Mouse (Mus musculus): ENCODE measurements around the gene Trp53tg5. TPM values are rescaled to one million over a fixed set of nuclear protein-coding genes. Genes with fewer than 3 reads are reported as not detected.
A peak's percentile ranks its signal among the peaks of the same experiment; 100 is the strongest.

Gene Trp53tg5
- polyA plus RNA-seq, 1 experiment from 2014 or later, result not detected

- no peak for ATAC-seq (ENCODE audit: low read depth)
- H3K9ac ChIP-seq (ENCODE audit: low read depth, low read length), result no peak overlapping the region
- H3K4me2 ChIP-seq (ENCODE audit: low read depth, low read length), result no peak overlapping the region
- no peak overlapping the region for H3K27ac ChIP-seq (ENCODE audit: low read length)
- peaks cover under 1% of the 10 kb centered on the region; the same call in 1 of the 2 replicates for H3K27me3 ChIP-seq (ENCODE audit: control insufficient read depth, insufficient read depth, low read depth, low read length)
- H3K9me3 ChIP-seq (replicated peaks; ENCODE audit: control insufficient read depth, low read length), result no peaks in the 10 kb centered on the region
- no peaks in the 10 kb centered on the region for H3K36me3 ChIP-seq (ENCODE audit: control insufficient read depth, insufficient read depth)
- H3K4me3 ChIP-seq (ENCODE audit: low read depth, low read length), result no peak overlapping the region
- 56% methylated on average over 5 of the region's 5 CpGs for WGBS (ENCODE audit: insufficient replicate concordance)
- H3K4me1 ChIP-seq (ENCODE audit: control insufficient read depth, low read depth, low read length), result no peaks in the 10 kb centered on the region; the same call in 1 of the 2 replicates
Observed at GRCm38 (mm10) chr2:164448921-164449320, 24.6 kb downstream of the Trp53tg5 start.

DNA sequence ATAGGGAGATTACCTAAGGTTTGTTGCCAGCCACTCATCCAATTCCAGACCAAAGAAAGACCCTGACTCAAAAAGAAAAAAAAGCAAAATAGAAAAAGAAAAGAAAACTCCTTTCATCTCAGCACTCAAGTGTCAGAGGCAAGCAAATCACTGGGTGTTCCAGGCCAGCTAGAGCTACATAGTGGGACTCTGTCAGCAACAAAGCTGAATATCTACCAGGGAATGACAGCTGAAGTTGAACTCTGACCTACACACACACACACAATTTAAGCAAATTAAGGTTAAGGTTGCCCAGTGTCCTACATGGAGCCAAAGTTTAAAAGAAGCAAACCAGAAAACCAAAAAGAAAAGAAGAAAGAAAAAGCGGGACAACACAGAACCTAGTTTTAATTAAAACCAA lies 25.4 kb downstream of the Trp53tg5 start:
- ATAC-seq (ENCODE audit: low read depth), result no peak
- no peak overlapping the region for H3K27ac ChIP-seq (ENCODE audit: low read length)

DNA sequence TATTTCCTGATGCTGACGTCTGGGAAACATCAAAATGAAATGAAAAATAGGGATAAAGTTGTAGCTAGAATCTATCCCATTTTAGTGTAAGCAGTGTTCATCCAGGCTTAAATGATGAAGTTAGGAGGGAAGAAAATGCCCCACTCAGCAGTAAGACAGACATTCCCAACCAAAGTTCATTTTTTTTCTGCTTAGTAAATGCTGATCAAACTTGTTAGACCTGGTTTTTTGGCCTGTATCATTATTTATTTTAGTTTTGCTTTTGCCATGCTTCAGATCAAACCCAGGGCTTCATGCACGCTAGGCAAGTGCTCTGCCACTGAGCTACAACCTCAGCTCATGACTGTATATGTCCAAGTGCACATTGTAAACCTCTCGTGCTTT lies 27.4 kb downstream of the Trp53tg5 start:
- H3K36me3 ChIP-seq (ENCODE audit: control insufficient read depth, insufficient read depth), result no peaks in the 10 kb centered on the region
- ATAC-seq (ENCODE audit: low read depth), result no peak
- no peak overlapping the region for H3K9ac ChIP-seq (ENCODE audit: low read depth, low read length)
- H3K4me2 ChIP-seq (ENCODE audit: low read depth, low read length), result no peak overlapping the region
- no peak overlapping the region for H3K27ac ChIP-seq (ENCODE audit: low read length)
- peaks cover 21% of the 10 kb centered on the region for H3K27me3 ChIP-seq (ENCODE audit: control insufficient read depth, insufficient read depth, low read depth, low read length)
- WGBS (ENCODE audit: insufficient replicate concordance), result 37% methylated on average over 3 of the region's 3 CpGs
- no peaks in the 10 kb centered on the region; the same call in none of the 2 replicates for H3K4me1 ChIP-seq (ENCODE audit: control insufficient read depth, low read depth, low read length)
- H3K9me3 ChIP-seq (replicated peaks; ENCODE audit: control insufficient read depth, low read length), result no peaks in the 10 kb centered on the region
- H3K4me3 ChIP-seq (ENCODE audit: low read depth, low read length), result no peak overlapping the region

More for the DNA sequence above, 25.4 kb downstream of the Trp53tg5 start:
- Histone ChIP-seq H3K4me3 (ENCODE audit: low read depth, low read length) (no peak overlapping the region), H3K27me3 (ENCODE audit: control insufficient read depth, insufficient read depth, low read depth, low read length) (peaks cover 8% of the 10 kb centered on the region), H3K9ac (ENCODE audit: low read depth, low read length) (no peak overlapping the region), H3K36me3 (ENCODE audit: control insufficient read depth, insufficient read depth) (no peaks in the 10 kb centered on the region), H3K4me2 (ENCODE audit: low read depth, low read length) (no peak overlapping the region), H3K9me3 (replicated peaks; ENCODE audit: control insufficient read depth, low read length) (no peaks in the 10 kb centered on the region), H3K4me1 (ENCODE audit: control insufficient read depth, low read depth, low read length) (no peaks in the 10 kb centered on the region; the same call in none of the 2 replicates)
- WGBS (ENCODE audit: insufficient replicate concordance), result 58% methylated on average over 1 of the region's 1 CpGs

- H3K9me3 ChIP-seq (replicated peaks; ENCODE audit: control insufficient read depth, low read length), result no peaks in the 10 kb centered on the region
Observed at GRCm38 (mm10) chr2:164445399-164446085, 28.0 kb downstream of the Trp53tg5 start.

GRCm38 (mm10) chr2:164444701-164445100 lies 28.8 kb downstream of the Trp53tg5 start:
- Histone ChIP-seq H3K27ac (ENCODE audit: low read length) (no peak overlapping the region), H3K4me2 (ENCODE audit: low read depth, low read length) (no peak overlapping the region)

More at GRCm38 (mm10) chr2:164445399-164446085, 28.0 kb downstream of the Trp53tg5 start:
- no peaks in the 10 kb centered on the region for H3K36me3 ChIP-seq (ENCODE audit: control insufficient read depth, insufficient read depth)
- H3K4me3 ChIP-seq (ENCODE audit: low read depth, low read length), result no peak overlapping the region
- H3K4me2 ChIP-seq (ENCODE audit: low read depth, low read length), result no peak overlapping the region
- peaks cover 21% of the 10 kb centered on the region for H3K27me3 ChIP-seq (ENCODE audit: control insufficient read depth, insufficient read depth, low read depth, low read length)
- H3K27ac ChIP-seq (ENCODE audit: low read length), result 0 out of 2 replicates have a peak overlapping the region, but pooled peaks have one; percentile 14
- ATAC-seq (ENCODE audit: low read depth), result no peak
- no peak overlapping the region for H3K9ac ChIP-seq (ENCODE audit: low read depth, low read length)
- 41% methylated on average over 3 of the region's 3 CpGs for WGBS (ENCODE audit: insufficient replicate concordance)
- no peaks in the 10 kb centered on the region; the same call in none of the 2 replicates for H3K4me1 ChIP-seq (ENCODE audit: control insufficient read depth, low read depth, low read length)

GRCm38 (mm10) chr2:164443460-164444000 lies 30.0 kb downstream of the Trp53tg5 start, which contains the start of gene Sdc4:
Sdc4 (minus strand) TSS chr2:164443887.
- Histone ChIP-seq H3K27ac (ENCODE audit: low read length) (peak within 1 kb of the TSS; percentile 18; the same call in 1 of the 2 replicates), H3K4me3 (ENCODE audit: low read depth, low read length) (peak within 1 kb of the TSS; percentile 57), H3K36me3 (ENCODE audit: control insufficient read depth, insufficient read depth) (no peaks in the 10 kb centered on the region), H3K4me1 (ENCODE audit: control insufficient read depth, low read depth, low read length) (no peaks in the 10 kb centered on the region; the same call in none of the 2 replicates), H3K9me3 (replicated peaks; ENCODE audit: control insufficient read depth, low read length) (no peaks in the 10 kb centered on the region), H3K4me2 (ENCODE audit: low read depth, low read length) (peak within 1 kb of the TSS; percentile 52), H3K9ac (ENCODE audit: low read depth, low read length) (peak within 1 kb of the TSS; percentile 54), H3K27me3 (ENCODE audit: control insufficient read depth, insufficient read depth, low read depth, low read length) (peaks cover 21% of the 10 kb centered on the region)
- no peak for ATAC-seq (ENCODE audit: low read depth)
- WGBS (ENCODE audit: insufficient replicate concordance), result 10% methylated on average over 18 of the region's 18 CpGs

More at GRCm38 (mm10) chr2:164444701-164445100, 28.8 kb downstream of the Trp53tg5 start:
- no peak overlapping the region for H3K4me3 ChIP-seq (ENCODE audit: low read depth, low read length)
- H3K27me3 ChIP-seq (ENCODE audit: control insufficient read depth, insufficient read depth, low read depth, low read length), result peaks cover 21% of the 10 kb centered on the region
- no peak overlapping the region for H3K9ac ChIP-seq (ENCODE audit: low read depth, low read length)
- WGBS (ENCODE audit: insufficient replicate concordance), result 50% methylated on average over 2 of the region's 2 CpGs
- no peaks in the 10 kb centered on the region for H3K9me3 ChIP-seq (replicated peaks; ENCODE audit: control insufficient read depth, low read length)
- no peak for ATAC-seq (ENCODE audit: low read depth)
- H3K4me1 ChIP-seq (ENCODE audit: control insufficient read depth, low read depth, low read length), result no peaks in the 10 kb centered on the region; the same call in none of the 2 replicates
- no peaks in the 10 kb centered on the region for H3K36me3 ChIP-seq (ENCODE audit: control insufficient read depth, insufficient read depth)

GRCm38 (mm10) chr2:164443051-164443437 lies 30.5 kb downstream of the Trp53tg5 start:
- Histone ChIP-seq H3K9me3 (replicated peaks; ENCODE audit: control insufficient read depth, low read length) (no peaks in the 10 kb centered on the region), H3K9ac (ENCODE audit: low read depth, low read length) (peak overlapping the region; percentile 54), H3K27me3 (ENCODE audit: control insufficient read depth, insufficient read depth, low read depth, low read length) (peaks cover 21% of the 10 kb centered on the region), H3K36me3 (ENCODE audit: control insufficient read depth, insufficient read depth) (no peaks in the 10 kb centered on the region), H3K27ac (ENCODE audit: low read length) (peak overlapping the region; percentile 18; the same call in 1 of the 2 replicates), H3K4me2 (ENCODE audit: low read depth, low read length) (peak overlapping the region; percentile 52), H3K4me3 (ENCODE audit: low read depth, low read length) (peak overlapping the region; percentile 57), H3K4me1 (ENCODE audit: control insufficient read depth, low read depth, low read length) (no peaks in the 10 kb centered on the region; the same call in none of the 2 replicates)
- 1% methylated on average over 22 of the region's 26 CpGs for WGBS (ENCODE audit: insufficient replicate concordance)
- ATAC-seq (ENCODE audit: low read depth), result peak; percentile 87

- peak; percentile 35 for ATAC-seq (ENCODE audit: low read depth)
- Histone ChIP-seq H3K27me3 (ENCODE audit: control insufficient read depth, insufficient read depth, low read depth, low read length) (peaks cover 21% of the 10 kb centered on the region), H3K4me2 (ENCODE audit: low read depth, low read length) (peak overlapping the region; percentile 52; the same call in 1 of the 2 replicates), H3K9me3 (replicated peaks; ENCODE audit: control insufficient read depth, low read length) (no peaks in the 10 kb centered on the region), H3K4me3 (ENCODE audit: low read depth, low read length) (peak overlapping the region; percentile 57), H3K36me3 (ENCODE audit: control insufficient read depth, insufficient read depth) (no peaks in the 10 kb centered on the region), H3K27ac (ENCODE audit: low read length) (peak overlapping the region; percentile 18; the same call in 1 of the 2 replicates), H3K4me1 (ENCODE audit: control insufficient read depth, low read depth, low read length) (no peaks in the 10 kb centered on the region; the same call in none of the 2 replicates), H3K9ac (ENCODE audit: low read depth, low read length) (peak overlapping the region; percentile 54)
- 3% methylated on average over 29 of the region's 29 CpGs for WGBS (ENCODE audit: insufficient replicate concordance)
Observed at GRCm38 (mm10) chr2:164442315-164443050, 31.0 kb downstream of the Trp53tg5 start.
